Mouse (Mus musculus): Measurements from ENCODE around the gene Cd300lg. TPM values are rescaled to one million over a fixed set of nuclear protein-coding genes. Genes with fewer than 3 reads are reported as not detected.

Cd300lg gene
- polyA plus RNA-seq, 1 experiment from 2014 or later, result 0.40 TPM

DNA sequence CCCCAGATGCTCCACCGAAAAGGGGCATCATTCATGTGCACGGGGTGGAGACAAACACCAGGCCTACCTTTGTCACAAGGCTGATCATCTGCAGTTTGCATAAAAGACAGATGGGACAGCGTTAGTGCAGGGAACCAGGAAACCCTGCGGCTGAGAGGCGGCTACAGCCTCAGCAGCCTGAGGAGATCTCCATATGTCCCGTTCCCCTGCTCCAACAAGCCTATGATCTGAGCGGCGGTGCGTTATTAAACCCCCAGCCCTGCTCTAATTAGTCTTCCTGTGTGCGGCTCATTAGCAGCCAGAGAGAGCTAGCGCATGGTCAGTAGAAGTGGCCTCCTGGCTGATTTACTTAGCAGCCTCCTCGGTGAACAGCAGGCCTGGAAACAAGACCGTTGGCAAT is 31.2 kb upstream of the Cd300lg start:
- WGBS, result 60% methylated on average over 13 of the region's 13 CpGs
- Histone ChIP-seq H3K27ac (peak overlapping the region; percentile 83), H3K4me3 (replicated peaks) (no peak overlapping the region), H3K9ac (replicated peaks) (no peak overlapping the region; the same call in 1 of the 2 replicates), H3K36me3 (peaks cover 95% of the 10 kb centered on the region), H3K9me3 (no peaks in the 10 kb centered on the region), H3K4me2 (replicated peaks) (no peak overlapping the region), H3K27me3 (no peaks in the 10 kb centered on the region), H3K4me1 (replicated peaks) (peaks cover 26% of the 10 kb centered on the region)
- ATAC-seq, result peak; percentile 61

DNA sequence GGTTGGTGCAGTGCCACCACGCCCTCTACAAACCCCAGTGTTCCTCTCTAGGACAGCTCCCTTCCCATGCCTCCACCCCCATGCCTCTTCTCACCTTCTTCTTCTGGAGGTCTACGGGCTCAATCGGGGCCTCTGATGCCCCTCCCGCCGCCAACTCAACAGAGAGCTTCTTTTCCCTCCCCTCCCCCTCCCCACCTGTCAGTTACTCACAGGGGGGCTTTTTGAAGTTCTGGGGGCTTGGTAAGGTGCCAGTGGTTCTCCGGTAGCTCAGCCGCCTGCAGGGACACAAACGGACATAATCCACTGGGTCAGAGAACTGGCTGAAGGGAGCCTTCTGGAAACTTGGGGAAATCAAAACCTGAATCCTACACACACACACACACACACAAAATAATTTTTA is 29.8 kb upstream of the Cd300lg start:
- H3K4me2 ChIP-seq (replicated peaks), result no peak overlapping the region
- no peaks in the 10 kb centered on the region for H3K9me3 ChIP-seq
- WGBS, result 81% methylated on average over 8 of the region's 8 CpGs
- H3K36me3 ChIP-seq, result peaks cover 96% of the 10 kb centered on the region
- no peak overlapping the region for H3K27ac ChIP-seq
- no peak overlapping the region for H3K4me3 ChIP-seq (replicated peaks)
- H3K9ac ChIP-seq (replicated peaks), result no peak overlapping the region
- peaks cover 31% of the 10 kb centered on the region for H3K4me1 ChIP-seq (replicated peaks)
- no peak for ATAC-seq
- H3K27me3 ChIP-seq, result no peaks in the 10 kb centered on the region

DNA sequence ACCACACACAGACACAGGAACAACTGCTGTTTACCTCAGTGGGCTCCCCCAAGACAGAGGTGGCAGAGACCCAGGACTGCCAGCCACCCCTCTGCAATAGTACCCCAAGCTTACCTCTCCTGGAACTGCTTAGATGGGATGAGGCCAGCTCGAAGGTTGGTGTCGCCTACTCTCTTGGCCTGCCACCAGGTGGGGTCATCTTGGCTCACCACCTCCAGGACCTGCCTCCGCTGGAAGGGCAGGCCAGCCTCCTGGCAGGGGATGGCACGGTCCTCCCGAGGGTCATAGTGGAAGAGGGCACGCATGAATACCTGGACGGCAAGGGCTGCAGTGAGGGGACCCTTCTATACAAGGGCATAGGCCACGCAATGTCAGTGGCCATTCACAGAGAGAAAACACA is 28.1 kb upstream of the Cd300lg start:
- no peaks in the 10 kb centered on the region for H3K9me3 ChIP-seq
- H3K4me1 ChIP-seq (replicated peaks), result peaks cover 26% of the 10 kb centered on the region
- H3K9ac ChIP-seq (replicated peaks), result no peak overlapping the region
- no peak overlapping the region for H3K27ac ChIP-seq
- no peak for ATAC-seq
- peaks cover 95% of the 10 kb centered on the region for H3K36me3 ChIP-seq
- no peak overlapping the region for H3K4me2 ChIP-seq (replicated peaks)
- no peak overlapping the region for H3K4me3 ChIP-seq (replicated peaks)
- no peaks in the 10 kb centered on the region for H3K27me3 ChIP-seq
- WGBS, result 95% methylated on average over 8 of the region's 8 CpGs

- WGBS, result 58% methylated on average over 6 of the region's 6 CpGs
- Histone ChIP-seq H3K4me2 (replicated peaks) (no peak overlapping the region), H3K27ac (peak overlapping the region; percentile 14; the same call in 1 of the 2 replicates), H3K9ac (replicated peaks) (no peak overlapping the region), H3K4me3 (replicated peaks) (no peak overlapping the region), H3K36me3 (peaks cover 90% of the 10 kb centered on the region), H3K9me3 (no peaks in the 10 kb centered on the region), H3K4me1 (replicated peaks) (peaks cover 21% of the 10 kb centered on the region), H3K27me3 (no peaks in the 10 kb centered on the region)
- no peak for ATAC-seq
These were observed 25.8 kb upstream of the Cd300lg start for GRCm38 (mm10) chr11:102015472-102015871.

- Histone ChIP-seq H3K4me1 (replicated peaks) (peaks cover 18% of the 10 kb centered on the region; the same call in 1 of the 2 replicates), H3K9ac (replicated peaks) (no peak overlapping the region), H3K9me3 (no peaks in the 10 kb centered on the region), H3K4me2 (replicated peaks) (no peak overlapping the region), H3K27me3 (no peaks in the 10 kb centered on the region), H3K36me3 (peaks cover 85% of the 10 kb centered on the region), H3K27ac (no peak overlapping the region), H3K4me3 (replicated peaks) (no peak overlapping the region)
- ATAC-seq, result no peak
- WGBS, result 96% methylated on average over 1 of the region's 1 CpGs
These were observed 25.2 kb upstream of the Cd300lg start for GRCm38 (mm10) chr11:102016136-102016535.

DNA sequence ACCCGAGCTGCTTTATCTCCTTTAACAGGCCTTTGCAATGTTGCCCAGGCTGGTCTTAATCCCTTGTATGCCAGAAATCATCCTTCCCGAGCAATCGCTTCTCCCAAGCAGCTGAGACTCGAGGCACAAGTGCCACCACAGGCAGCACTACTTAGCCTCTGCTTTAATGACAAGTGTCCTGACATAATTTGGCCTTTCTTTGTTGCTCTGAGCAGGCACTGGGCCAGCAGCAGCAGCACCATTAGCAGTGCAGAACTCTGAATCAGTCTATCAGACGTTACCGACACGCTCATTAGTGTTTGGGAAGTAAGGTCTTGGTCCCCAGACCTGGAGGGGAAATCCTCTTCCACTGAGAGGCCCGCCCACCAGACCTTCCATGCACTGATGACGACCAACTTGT is 21.6 kb upstream of the Cd300lg start:
- 65% methylated on average over 9 of the region's 9 CpGs for WGBS
- H3K9me3 ChIP-seq, result no peaks in the 10 kb centered on the region
- H3K9ac ChIP-seq (replicated peaks), result no peak overlapping the region
- H3K27me3 ChIP-seq, result no peaks in the 10 kb centered on the region
- H3K4me3 ChIP-seq (replicated peaks), result no peak overlapping the region
- no peak overlapping the region for H3K4me2 ChIP-seq (replicated peaks)
- H3K4me1 ChIP-seq (replicated peaks), result peaks cover 32% of the 10 kb centered on the region
- no peak overlapping the region for H3K27ac ChIP-seq
- no peak for ATAC-seq
- peaks cover 63% of the 10 kb centered on the region for H3K36me3 ChIP-seq

DNA sequence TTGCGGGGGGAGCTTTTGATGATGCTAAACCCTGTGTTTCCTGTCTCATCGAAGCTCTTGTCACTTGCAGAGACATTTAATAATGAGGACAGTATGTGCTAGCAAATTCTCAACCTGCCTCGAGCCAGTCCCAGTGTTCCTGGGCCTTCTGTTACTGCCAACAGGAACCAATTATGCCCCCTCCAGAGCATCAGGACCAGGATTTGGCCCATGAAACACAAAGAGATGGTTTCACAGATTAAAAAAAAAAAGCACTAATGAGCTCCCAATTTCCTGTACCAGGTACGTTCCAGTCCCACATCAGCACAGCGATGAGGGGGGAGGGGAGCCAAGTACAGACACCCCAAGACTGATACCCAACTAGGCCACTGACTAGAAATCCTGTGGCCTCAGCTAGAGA is 20.1 kb upstream of the Cd300lg start:
- Histone ChIP-seq H3K4me1 (replicated peaks) (peaks cover 34% of the 10 kb centered on the region), H3K4me3 (replicated peaks) (no peak overlapping the region), H3K27me3 (no peaks in the 10 kb centered on the region), H3K4me2 (replicated peaks) (no peak overlapping the region), H3K9me3 (no peaks in the 10 kb centered on the region), H3K36me3 (peaks cover 50% of the 10 kb centered on the region), H3K27ac (no peak overlapping the region), H3K9ac (replicated peaks) (no peak overlapping the region)
- 91% methylated on average over 5 of the region's 5 CpGs for WGBS
- ATAC-seq, result no peak

DNA sequence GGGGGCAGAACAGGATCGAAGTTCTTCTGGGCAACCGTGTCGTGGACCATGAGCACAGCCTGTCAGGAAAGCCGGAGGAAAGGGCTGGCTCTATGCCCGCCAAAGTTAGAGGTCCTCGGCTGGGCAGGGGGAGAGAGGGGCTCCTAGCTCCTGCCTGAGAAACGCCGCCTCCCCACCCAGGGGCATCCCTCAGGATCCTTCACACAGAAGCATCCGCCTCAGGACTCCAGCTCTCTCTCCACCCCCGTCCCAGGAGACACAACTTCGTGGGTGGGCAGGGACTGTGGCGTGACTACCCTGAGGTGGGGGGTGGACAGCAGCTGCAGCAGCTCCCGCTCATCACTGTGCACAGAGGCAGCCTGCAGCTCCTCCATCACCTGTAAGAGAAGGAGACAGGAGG is 17.9 kb upstream of the Cd300lg start:
- Histone ChIP-seq H3K27ac (no peak overlapping the region), H3K27me3 (no peaks in the 10 kb centered on the region), H3K9ac (replicated peaks) (0 out of 2 replicates have a peak overlapping the region, but pooled peaks have one; percentile 28), H3K4me3 (replicated peaks) (no peak overlapping the region), H3K4me1 (replicated peaks) (peaks cover 47% of the 10 kb centered on the region), H3K4me2 (replicated peaks) (no peak overlapping the region), H3K36me3 (peaks cover 29% of the 10 kb centered on the region), H3K9me3 (no peaks in the 10 kb centered on the region)
- ATAC-seq, result no peak
- 78% methylated on average over 13 of the region's 13 CpGs for WGBS

GRCm38 (mm10) chr11:102024084-102024758 is 17.1 kb upstream of the Cd300lg start:
- H3K4me3 ChIP-seq (replicated peaks), result 0 out of 2 replicates have a peak overlapping the region, but pooled peaks have one; percentile 68
- WGBS, result 89% methylated on average over 6 of the region's 6 CpGs
- H3K9ac ChIP-seq (replicated peaks), result peak overlapping the region; percentile 19
- 0 out of 2 replicates have a peak overlapping the region, but pooled peaks have one; percentile 9 for H3K27ac ChIP-seq
- no peak for ATAC-seq
- peaks cover 48% of the 10 kb centered on the region for H3K4me1 ChIP-seq (replicated peaks)
- no peaks in the 10 kb centered on the region for H3K9me3 ChIP-seq
- H3K4me2 ChIP-seq (replicated peaks), result no peak overlapping the region; the same call in 1 of the 2 replicates
- H3K27me3 ChIP-seq, result no peaks in the 10 kb centered on the region
- H3K36me3 ChIP-seq, result peaks cover 23% of the 10 kb centered on the region

DNA sequence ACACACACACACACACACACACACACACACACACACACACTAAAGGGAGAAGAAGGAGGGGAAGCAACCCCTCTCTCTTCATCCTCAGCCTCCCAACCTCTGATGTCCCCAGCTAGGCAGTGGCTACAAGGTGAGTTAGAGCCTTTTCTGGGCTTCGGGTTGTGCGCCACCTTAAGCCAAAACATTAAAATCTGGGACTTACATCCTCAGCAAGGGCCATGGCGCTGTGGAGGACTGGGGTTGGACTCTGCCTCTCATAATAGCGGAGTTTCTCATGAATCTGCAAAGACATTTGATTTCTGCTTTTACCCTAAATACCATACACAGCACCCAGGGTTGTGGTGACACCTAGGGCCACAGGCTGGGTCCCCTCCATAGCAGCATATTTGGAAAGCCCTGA is 16.4 kb upstream of the Cd300lg start:
- H3K4me1 ChIP-seq (replicated peaks), result peaks cover 45% of the 10 kb centered on the region
- H3K36me3 ChIP-seq, result peaks cover 19% of the 10 kb centered on the region
- WGBS, result 82% methylated on average over 4 of the region's 4 CpGs
- H3K4me2 ChIP-seq (replicated peaks), result peak overlapping the region; percentile 76
- H3K9me3 ChIP-seq, result no peaks in the 10 kb centered on the region
- ATAC-seq, result no peak
- no peak overlapping the region for H3K27ac ChIP-seq
- no peaks in the 10 kb centered on the region for H3K27me3 ChIP-seq
- peak overlapping the region; percentile 68; the same call in 1 of the 2 replicates for H3K4me3 ChIP-seq (replicated peaks)
- H3K9ac ChIP-seq (replicated peaks), result peak overlapping the region; percentile 46; the same call in 1 of the 2 replicates

DNA sequence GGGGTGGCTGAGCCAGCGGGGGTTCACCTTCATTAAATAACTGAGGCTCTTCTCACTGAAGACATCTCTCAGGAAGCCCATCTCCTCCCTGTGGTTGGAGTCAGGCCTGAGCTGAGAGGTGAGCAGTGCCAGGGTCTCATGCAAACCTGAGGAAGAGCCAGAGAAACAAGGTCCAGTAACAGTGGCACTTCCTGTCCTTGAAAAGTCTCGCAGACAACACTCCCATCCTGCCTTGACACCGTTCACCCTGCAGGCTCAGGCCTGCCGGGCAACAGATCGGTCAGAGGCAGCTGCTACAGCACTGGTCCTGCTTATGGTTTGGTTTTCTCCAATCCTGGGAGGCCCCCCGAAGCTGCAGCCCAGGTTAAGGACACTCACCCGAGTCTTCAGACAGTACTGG is 16.0 kb upstream of the Cd300lg start:
- no peaks in the 10 kb centered on the region for H3K9me3 ChIP-seq
- H3K4me1 ChIP-seq (replicated peaks), result peaks cover 47% of the 10 kb centered on the region
- H3K9ac ChIP-seq (replicated peaks), result peak overlapping the region; percentile 46; the same call in 1 of the 2 replicates
- ATAC-seq, result no peak
- WGBS, result 35% methylated on average over 7 of the region's 7 CpGs
- peaks cover 14% of the 10 kb centered on the region for H3K36me3 ChIP-seq
- peak overlapping the region; percentile 76 for H3K4me2 ChIP-seq (replicated peaks)
- H3K27ac ChIP-seq, result peak overlapping the region; percentile 25; the same call in 1 of the 2 replicates
- H3K27me3 ChIP-seq, result no peaks in the 10 kb centered on the region
- H3K4me3 ChIP-seq (replicated peaks), result peak overlapping the region; percentile 68

DNA sequence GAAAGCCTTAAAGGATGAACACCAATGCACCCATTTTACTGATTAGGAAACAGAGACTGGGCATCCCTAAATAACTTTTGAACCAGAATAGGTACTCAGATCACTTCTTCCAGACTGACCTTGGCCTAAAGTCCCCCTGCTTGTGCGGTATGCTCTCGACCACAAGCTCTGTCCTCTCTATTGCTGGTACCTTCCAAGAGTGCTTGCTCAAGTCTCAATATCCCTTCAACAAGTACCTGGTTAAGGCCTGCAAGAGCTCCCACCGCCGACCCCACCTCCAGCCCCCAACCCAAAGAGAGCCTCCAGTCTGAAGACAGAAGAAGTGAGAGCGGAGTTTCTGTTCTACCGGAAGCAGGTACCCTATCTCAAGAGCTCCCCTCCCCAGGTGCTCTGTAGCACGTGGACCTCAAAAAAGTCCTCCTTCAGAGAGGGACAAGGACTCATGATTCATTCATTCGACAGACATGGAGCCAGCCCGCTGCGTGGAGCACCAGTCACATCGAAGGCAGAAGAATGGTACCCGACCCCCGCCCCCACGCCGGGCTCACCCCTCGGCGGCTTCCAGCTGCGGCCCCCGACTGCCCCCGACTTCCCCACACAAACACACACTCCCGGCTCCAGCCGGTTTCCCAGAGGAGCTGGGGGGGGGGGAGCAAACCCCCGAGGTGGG is 15.2 kb upstream of the Cd300lg start:
- H3K27me3 ChIP-seq, result 0 out of 2 replicates have a peak, but pooled peaks cover 3% of the 10 kb centered on the region

More for the DNA sequence above, 15.2 kb upstream of the Cd300lg start:
- H3K9ac ChIP-seq (replicated peaks), result peak overlapping the region; percentile 82
- H3K4me1 ChIP-seq (replicated peaks), result peaks cover 47% of the 10 kb centered on the region
- peaks cover 12% of the 10 kb centered on the region for H3K36me3 ChIP-seq
- peak overlapping the region; percentile 93 for H3K27ac ChIP-seq
- no peaks in the 10 kb centered on the region for H3K9me3 ChIP-seq
- peak overlapping the region; percentile 76 for H3K4me2 ChIP-seq (replicated peaks)
- H3K4me3 ChIP-seq (replicated peaks), result peak overlapping the region; percentile 68
- WGBS, result 3% methylated on average over 22 of the region's 23 CpGs
- ATAC-seq, result peak; percentile 21; the same call in 1 of the 2 replicates

Data from midbrain, embryonic 13.5 days (tissue).